Mouse (Mus musculus): ENCODE results near the gene Xirp1. TPM values are rescaled to one million over a fixed set of nuclear protein-coding genes. Genes with fewer than 3 reads are reported as not detected.

The Xirp1 gene
- polyA plus RNA-seq, 1 experiment from 2014 or later = 0.14 TPM

GRCm38 (mm10) chr9:119982956-119983551, 40.3 kb downstream of the Xirp1 start:
- TF ChIP-seq CTCF (IDR thresholded peaks at IDR 0.05; ENCODE audit: low read depth) = no peak
- Histone ChIP-seq H3K9ac (ENCODE audit: low read depth, low read length) (peak overlapping the region; percentile 88), H3K27me3 (replicated peaks; ENCODE audit: control insufficient read depth, insufficient read depth, low read length) (no peaks in the 10 kb centered on the region), H3K9me3 (ENCODE audit: control insufficient read depth) (no peaks in the 10 kb centered on the region), H3K27ac (ENCODE audit: low read depth, low read length) (peak overlapping the region; percentile 84), H3K4me1 (replicated peaks; ENCODE audit: control insufficient read depth, insufficient read depth, low read length) (peaks cover 18% of the 10 kb centered on the region), H3K4me3 (ENCODE audit: low read depth, low read length) (peak overlapping the region; percentile 86), H3K36me3 (ENCODE audit: control insufficient read depth, insufficient read depth) (no peaks in the 10 kb centered on the region), H3K4me2 (replicated peaks; ENCODE audit: low read depth) (peak overlapping the region; percentile 94)
- ATAC-seq = peak; percentile 4; the same call in 1 of the 2 replicates
- under 1% methylated on average over 44 of the region's 48 CpGs for WGBS

- no peaks in the 10 kb centered on the region for H3K27me3 ChIP-seq (replicated peaks; ENCODE audit: control insufficient read depth, insufficient read depth, low read length)
- peak; percentile 11 for ATAC-seq
- no peaks in the 10 kb centered on the region for H3K9me3 ChIP-seq (ENCODE audit: control insufficient read depth)
- H3K4me1 ChIP-seq (replicated peaks; ENCODE audit: control insufficient read depth, insufficient read depth, low read length) = peaks cover 18% of the 10 kb centered on the region
- peak overlapping the region; percentile 86 for H3K4me3 ChIP-seq (ENCODE audit: low read depth, low read length)
- peak overlapping the region; percentile 88 for H3K9ac ChIP-seq (ENCODE audit: low read depth, low read length)
- peak overlapping the region; percentile 94 for H3K4me2 ChIP-seq (replicated peaks; ENCODE audit: low read depth)
- peak; percentile 71 for TF ChIP-seq CTCF (IDR thresholded peaks at IDR 0.05; ENCODE audit: low read depth)
- WGBS = 2% methylated on average over 11 of the region's 11 CpGs
- H3K36me3 ChIP-seq (ENCODE audit: control insufficient read depth, insufficient read depth) = no peaks in the 10 kb centered on the region
- H3K27ac ChIP-seq (ENCODE audit: low read depth, low read length) = peak overlapping the region; percentile 84
Observed at GRCm38 (mm10) chr9:119982241-119982811, 41.1 kb downstream of the Xirp1 start.

- H3K27me3 ChIP-seq (replicated peaks; ENCODE audit: control insufficient read depth, insufficient read depth, low read length) = no peaks in the 10 kb centered on the region
- WGBS = 1% methylated on average over 16 of the region's 16 CpGs
- H3K4me3 ChIP-seq (ENCODE audit: low read depth, low read length) = peak overlapping the region; percentile 86
- no peaks in the 10 kb centered on the region; the same call in 1 of the 2 replicates for H3K36me3 ChIP-seq (ENCODE audit: control insufficient read depth, insufficient read depth)
- TF ChIP-seq CTCF (IDR thresholded peaks at IDR 0.05; ENCODE audit: low read depth) = 0 out of 2 replicates have a peak, but pooled peaks have one; percentile 14
- peaks cover 18% of the 10 kb centered on the region for H3K4me1 ChIP-seq (replicated peaks; ENCODE audit: control insufficient read depth, insufficient read depth, low read length)
- peak overlapping the region; percentile 42 for H3K9ac ChIP-seq (ENCODE audit: low read depth, low read length)
- H3K4me2 ChIP-seq (replicated peaks; ENCODE audit: low read depth) = peak overlapping the region; percentile 94
- peak; percentile 38 for ATAC-seq
- H3K27ac ChIP-seq (ENCODE audit: low read depth, low read length) = peak overlapping the region; percentile 90
- no peaks in the 10 kb centered on the region for H3K9me3 ChIP-seq (ENCODE audit: control insufficient read depth)
Observed at GRCm38 (mm10) chr9:119981183-119982179, 41.9 kb downstream of the Xirp1 start.

GRCm38 (mm10) chr9:119980770-119981182, 42.6 kb downstream of the Xirp1 start:
- ATAC-seq = peak; percentile 2; the same call in 1 of the 2 replicates
- H3K9ac ChIP-seq (ENCODE audit: low read depth, low read length) = peak overlapping the region; percentile 42

GRCm38 (mm10) chr9:119979749-119980148, 43.6 kb downstream of the Xirp1 start:
- ATAC-seq = no peak
- Histone ChIP-seq H3K36me3 (ENCODE audit: control insufficient read depth, insufficient read depth) (peaks cover 6% of the 10 kb centered on the region; the same call in 1 of the 2 replicates), H3K9me3 (ENCODE audit: control insufficient read depth) (no peaks in the 10 kb centered on the region), H3K9ac (ENCODE audit: low read depth, low read length) (no peak overlapping the region), H3K4me1 (replicated peaks; ENCODE audit: control insufficient read depth, insufficient read depth, low read length) (peaks cover 18% of the 10 kb centered on the region), H3K27me3 (replicated peaks; ENCODE audit: control insufficient read depth, insufficient read depth, low read length) (no peaks in the 10 kb centered on the region), H3K4me2 (replicated peaks; ENCODE audit: low read depth) (no peak overlapping the region), H3K4me3 (ENCODE audit: low read depth, low read length) (no peak overlapping the region), H3K27ac (ENCODE audit: low read depth, low read length) (no peak overlapping the region)
- 71% methylated on average over 2 of the region's 2 CpGs for WGBS
- TF ChIP-seq CTCF (IDR thresholded peaks at IDR 0.05; ENCODE audit: low read depth) = no peak

More at GRCm38 (mm10) chr9:119980770-119981182, 42.6 kb downstream of the Xirp1 start:
- no peak for TF ChIP-seq CTCF (IDR thresholded peaks at IDR 0.05; ENCODE audit: low read depth)
- peak overlapping the region; percentile 86; the same call in 1 of the 2 replicates for H3K4me3 ChIP-seq (ENCODE audit: low read depth, low read length)
- H3K9me3 ChIP-seq (ENCODE audit: control insufficient read depth) = no peaks in the 10 kb centered on the region
- H3K27me3 ChIP-seq (replicated peaks; ENCODE audit: control insufficient read depth, insufficient read depth, low read length) = no peaks in the 10 kb centered on the region
- H3K36me3 ChIP-seq (ENCODE audit: control insufficient read depth, insufficient read depth) = no peaks in the 10 kb centered on the region; the same call in 1 of the 2 replicates
- peaks cover 18% of the 10 kb centered on the region for H3K4me1 ChIP-seq (replicated peaks; ENCODE audit: control insufficient read depth, insufficient read depth, low read length)
- peak overlapping the region; percentile 94 for H3K4me2 ChIP-seq (replicated peaks; ENCODE audit: low read depth)
- H3K27ac ChIP-seq (ENCODE audit: low read depth, low read length) = peak overlapping the region; percentile 90
- 4% methylated on average over 4 of the region's 4 CpGs for whole genome bisulfite sequencing

Data from intestine, postnatal 0 days (tissue).